Mouse (Mus musculus) right cerebral cortex, postnatal 25 days (tissue): ENCODE data around the gene Eri3.
A peak's percentile ranks its signal among the peaks of the same experiment; 100 is the strongest.

Experiments used
- DNase-seq: peaks from one replicate; pipeline ENCODE4 v3.0.0; 2022

Gene Eri3

DNA sequence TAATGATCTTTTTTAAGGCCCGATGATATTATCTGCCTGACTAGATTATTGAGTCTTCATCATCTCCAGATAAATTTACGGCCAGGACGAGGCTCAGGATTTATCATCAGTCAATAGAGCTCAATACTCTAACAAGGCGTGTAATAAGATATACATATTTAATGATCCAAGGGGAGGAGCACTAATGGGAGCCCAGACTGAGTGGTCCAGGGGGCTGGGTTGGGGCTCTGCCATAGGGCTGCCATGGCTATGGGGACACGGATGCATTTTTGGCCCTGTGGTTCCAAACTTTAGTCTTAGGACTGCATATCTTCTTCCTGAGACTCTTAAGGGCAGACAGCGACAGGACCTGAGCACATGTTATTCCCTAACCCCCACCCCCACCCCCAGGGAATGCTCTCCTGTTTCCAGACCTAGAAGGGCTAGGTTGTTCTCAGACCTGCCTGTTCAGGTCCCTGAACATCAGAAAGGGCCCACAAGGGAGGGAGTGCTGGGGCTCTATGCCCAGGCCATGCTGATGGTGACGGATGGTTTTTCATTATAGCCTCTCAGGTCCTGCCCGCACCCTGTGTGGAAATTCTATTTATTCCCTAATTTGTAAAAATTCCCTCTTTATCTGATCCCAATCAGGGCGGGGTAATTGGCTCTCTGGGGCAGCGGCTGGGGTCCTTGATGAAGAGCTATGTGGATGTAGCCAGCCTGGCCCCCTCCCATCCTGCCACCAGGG is 114.4 kb downstream of the Eri3 start:
- DNase-seq = no peak

DNA sequence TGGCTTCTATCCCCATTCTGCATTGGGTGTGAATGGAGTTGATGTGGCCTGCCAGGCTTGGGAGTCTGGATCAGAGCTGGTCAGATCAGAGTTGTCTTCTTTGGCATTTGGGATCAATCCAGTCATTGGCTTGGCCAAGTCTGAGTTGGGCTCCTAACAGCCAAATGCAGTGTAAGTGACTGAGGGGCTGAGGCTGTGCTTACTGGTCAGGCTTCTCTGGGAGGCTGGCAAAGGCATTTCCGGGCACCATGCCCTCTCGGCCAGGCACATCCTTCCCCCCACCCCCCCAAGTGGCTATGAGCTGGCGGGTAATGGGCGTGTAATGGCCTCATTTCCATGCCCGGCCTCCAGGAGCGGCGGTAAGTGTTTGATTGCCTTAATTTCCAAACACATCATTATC is 115.4 kb downstream of the Eri3 start:
- no peak for DNase-seq

DNA sequence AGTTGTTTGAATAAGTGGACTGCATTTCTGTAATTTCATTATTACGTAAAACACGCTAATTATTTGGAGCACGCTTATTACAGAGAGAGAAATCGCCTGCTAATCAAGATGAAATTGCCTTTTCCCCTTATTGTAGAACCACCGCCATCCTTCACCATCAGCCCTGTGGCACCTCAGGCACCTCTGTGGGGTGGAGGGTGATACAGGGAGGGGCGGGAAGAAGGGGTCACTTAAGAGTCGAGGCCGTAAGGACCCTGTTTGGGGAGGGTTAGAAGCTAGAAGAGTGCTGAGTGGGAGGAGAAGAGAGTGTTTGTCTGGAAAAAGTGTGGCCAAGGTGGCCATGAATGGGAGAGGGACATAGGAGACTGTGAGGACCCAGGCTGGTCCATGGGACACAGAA is 115.9 kb downstream of the Eri3 start:
- no peak for DNase-seq

DNA sequence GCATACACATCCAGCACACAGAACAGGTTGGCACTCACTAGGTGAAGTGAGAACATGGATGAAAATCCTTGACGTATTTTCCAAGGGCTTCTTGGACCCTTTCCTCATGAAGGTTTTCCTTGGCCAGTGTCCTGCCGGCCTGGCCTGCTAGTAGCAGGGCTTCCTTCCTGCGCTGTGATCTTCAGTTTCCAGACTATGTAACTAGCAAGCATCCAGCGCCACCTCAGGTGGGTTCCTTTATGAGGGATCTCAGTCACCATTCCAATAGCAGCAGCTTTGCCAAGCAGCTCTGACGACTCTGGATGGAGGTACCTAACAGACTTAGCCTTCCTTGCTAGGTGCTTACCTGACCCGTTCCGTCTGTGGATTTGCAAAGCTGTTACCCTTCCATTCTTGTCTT is 119.7 kb downstream of the Eri3 start:
- no peak for DNase-seq

DNA sequence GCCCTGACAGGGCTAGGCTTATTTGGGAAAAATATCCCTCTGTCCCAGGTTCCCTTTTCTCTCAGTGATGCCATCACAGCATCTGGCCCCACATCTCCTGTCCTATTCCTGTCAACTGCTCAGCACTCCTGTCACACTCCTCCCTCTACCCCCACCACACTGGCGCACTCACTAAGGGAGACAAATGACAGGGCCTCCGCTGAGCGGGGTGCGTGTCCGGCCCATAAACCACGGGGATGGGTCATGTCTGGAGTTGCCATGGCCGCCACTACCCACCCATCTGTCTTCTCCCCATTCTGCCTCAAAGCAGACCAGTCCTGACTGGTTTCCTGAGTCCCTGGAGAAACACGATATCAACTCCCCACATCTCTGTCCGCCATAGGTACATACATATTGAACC is 121.9 kb downstream of the Eri3 start:
- no peak for DNase-seq

DNA sequence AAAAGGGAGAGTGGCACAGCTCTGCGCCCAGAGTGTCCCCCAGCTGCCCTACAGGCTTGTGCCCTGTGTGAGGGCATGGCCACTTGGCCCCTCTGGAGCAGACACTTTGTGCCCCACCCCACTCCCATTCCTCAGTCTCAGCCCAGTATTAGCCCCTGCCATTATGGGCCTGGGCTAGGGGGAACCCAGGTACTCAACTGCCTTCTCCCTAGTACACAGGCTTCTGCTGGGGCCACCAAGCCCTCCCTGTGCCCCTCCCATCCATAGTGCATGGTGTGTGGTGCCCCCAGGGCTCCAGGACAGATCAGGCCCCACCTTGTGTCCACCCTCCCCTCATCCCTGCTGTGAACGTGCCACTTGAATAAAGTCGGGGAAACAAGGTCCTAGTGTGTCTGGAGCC is 123.7 kb downstream of the Eri3 start:
- DNase-seq = no peak

DNA sequence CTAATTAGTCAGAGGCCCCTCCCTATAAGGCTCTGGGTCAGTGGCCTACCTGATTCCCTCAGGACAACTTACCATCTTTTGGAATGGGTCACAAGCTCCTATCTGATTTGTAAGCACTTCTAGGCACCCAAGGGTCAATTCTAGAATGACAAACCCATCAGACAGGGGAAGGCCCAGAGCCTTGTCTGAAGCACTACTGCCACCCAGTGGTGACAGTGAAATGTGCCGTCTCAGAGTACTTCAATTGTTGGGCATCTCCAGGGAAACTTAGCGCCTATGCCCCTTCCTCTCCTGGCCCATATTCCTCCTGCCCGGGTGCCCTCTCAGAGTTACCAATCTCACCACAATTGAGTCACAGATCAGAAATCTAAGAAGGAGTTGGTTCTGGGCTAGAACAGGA is 126.7 kb downstream of the Eri3 start:
- peak; percentile 59 for DNase-seq

DNA sequence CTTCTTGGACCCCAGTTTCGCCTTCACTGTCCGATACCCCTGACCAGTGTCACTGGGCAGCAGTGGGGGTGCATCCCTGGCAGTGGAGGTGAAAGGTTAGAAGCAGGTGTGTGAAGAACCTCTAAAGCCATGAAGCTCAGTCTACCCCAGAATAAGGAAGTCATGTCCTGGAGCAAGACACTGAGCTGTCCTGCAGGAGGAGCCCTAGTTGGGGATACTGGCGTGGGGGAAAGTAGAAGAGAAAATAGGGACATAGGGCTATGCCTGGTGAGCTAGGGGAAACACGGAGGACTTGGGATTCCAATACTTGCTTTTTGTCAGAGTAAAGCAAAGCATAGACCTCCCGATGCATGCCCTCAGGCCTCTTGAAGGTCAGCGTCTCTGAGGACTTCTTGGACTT is 130.8 kb downstream of the Eri3 start:
- DNase-seq = no peak

DNA sequence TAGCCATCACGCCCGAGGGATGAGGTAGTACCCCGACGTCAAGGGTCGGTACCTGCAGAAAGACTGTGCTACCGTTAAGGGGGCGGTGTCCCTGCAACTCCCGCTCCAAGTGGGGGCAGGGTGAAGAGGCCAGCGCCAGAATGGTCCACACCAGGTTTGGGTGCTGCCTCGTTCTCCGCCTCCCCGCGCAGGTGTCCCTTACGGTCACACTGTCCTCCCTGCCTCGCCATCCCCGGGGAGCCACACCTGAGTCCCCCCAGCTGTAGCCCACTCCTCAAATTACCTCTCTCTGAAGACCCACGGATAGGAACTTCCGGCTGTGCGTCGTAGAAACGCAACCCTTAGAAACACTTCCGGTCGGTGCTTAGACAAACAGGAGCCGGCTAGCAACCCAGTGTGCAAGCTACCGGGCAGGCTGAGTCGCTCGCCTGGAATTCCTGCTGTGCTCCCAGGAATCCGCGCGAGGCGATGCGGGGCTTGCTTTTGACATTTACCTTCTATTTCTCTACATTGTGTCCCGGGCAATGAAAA is 131.8 kb downstream of the Eri3 start, which contains the start of gene Dmap1:
Dmap1 (minus strand) TSS at position 343 of the 531 bp plus-strand sequence.
- peak; percentile 76 for DNase-seq

DNA sequence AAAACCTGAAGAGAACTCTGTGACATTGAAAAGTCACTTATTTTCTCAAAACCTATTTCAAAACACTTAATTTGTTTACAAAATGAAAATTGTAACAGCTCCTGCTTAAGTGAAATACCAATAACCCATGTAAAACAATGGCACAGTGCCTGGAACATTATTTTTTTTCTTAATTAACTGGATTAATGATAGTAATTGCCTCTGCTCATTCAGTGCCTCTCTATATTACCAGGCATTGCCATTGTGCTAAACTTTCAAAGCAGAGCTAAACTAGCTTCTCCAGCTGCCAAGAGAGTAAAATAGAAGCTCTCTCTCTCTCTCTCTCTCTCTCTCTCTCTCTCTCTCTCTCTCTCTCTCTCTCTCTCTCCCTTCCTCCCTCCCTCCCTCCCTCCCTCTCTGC is 132.3 kb downstream of the Eri3 start:
- no peak for DNase-seq

DNA sequence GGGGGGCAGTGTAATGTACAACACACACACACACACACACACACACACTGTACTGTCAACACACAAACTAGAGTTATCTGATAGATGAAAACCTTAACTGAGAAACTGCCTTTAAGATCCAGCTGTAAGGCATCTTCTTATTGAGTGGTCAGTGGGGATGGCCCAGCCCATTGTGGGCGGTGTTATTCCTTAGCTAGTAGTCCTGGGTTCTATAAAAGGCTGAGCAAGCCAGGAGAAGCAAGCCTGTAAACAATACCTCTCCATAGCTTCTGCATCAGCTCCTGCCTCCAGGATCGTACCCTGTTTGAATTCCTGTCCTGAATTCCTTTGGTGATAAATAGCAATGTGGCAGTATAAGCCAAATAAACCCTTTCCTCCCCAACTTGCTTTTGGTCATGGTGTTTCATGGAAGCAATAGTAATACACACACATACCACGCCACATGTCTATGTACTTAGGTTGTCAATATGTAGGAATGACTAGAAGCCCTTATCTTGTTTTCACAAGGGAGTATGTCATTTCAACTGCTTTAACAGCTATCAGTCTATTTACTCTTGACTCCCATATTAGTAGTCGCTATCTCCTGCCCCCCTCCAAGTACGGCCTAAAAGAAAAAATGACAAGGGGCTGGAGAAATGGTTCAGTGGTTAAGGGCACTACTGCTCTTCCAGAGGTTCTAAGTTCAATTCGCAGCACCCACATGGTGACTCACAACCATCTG is 133.0 kb downstream of the Eri3 start:
- DNase-seq = no peak

DNA sequence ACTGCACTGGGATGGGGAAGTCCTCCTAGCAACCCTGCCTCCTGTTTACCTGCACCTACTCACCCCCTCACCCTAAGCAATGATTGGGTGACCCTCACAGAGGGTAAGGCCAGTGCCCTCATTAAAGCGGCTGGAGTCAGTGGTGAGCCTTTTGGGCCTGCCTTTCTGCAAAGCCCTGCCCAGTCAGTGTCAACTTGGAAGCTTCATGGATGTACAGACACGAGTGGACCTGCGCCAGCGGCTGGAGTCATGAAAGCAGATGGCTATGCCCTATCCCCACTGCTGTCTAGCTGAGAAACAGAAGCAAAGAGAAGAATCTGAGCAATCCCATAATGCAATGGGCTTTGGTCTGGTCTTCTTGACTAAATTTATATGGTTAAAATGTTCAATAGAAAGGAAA is 136.2 kb downstream of the Eri3 start:
- no peak for DNase-seq

DNA sequence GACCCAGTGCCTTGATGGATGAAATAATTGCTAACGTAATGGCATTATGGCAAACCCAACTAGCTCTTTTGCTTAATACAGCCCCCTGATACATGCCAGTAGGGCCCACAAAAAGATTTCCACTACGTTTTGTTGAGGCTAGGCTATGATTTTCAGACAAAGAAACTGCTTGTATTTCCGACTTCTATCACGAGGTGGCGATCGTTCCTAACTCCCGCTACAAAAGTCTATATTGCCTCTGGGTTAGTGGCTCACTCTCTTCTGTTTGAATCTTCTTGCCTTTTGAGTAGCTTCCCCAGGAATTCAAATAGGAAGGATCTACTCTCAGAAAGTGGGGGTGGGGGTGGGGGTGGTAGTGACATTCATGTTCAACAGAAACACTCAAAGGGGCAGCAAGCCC is 155.2 kb downstream of the Eri3 start:
- peak; percentile 24 for DNase-seq

DNA sequence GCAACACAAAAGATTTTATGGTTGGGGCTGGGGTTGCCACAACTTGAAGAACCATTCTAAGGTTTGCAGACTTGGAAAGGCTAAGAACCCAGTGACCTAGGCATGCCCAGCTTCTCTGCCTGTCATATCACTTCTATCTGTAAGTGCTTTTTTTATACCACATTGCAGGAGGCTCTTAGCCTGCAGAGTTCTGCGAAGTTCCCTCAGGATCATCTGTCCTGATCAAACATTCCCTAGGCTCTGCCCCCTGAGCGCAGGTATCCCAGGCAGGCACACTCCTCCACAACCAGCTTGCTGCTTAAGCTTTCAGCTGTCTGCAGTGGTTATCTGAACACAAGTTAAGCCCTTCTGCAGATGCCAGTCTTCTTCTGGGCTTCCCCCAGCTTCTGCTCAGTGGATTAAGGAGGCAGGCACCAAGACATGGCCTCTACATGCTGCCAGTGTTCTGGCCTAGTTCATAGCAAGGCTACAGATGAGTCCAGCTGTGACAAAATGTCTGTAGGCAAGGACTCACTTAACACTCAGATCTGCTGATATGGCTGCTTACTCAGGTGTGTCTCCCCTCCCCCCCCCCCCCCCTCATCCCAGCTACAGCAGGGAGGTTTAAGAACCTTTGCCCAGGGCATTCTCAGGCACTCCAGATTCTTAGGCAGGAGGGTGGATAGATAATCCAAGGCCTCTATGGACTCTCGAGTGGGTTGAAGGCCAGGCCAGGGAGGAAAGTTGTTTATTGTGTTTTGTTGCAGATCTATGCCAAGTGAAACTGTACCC is 158.8 kb downstream of the Eri3 start:
- DNase-seq = no peak

DNA sequence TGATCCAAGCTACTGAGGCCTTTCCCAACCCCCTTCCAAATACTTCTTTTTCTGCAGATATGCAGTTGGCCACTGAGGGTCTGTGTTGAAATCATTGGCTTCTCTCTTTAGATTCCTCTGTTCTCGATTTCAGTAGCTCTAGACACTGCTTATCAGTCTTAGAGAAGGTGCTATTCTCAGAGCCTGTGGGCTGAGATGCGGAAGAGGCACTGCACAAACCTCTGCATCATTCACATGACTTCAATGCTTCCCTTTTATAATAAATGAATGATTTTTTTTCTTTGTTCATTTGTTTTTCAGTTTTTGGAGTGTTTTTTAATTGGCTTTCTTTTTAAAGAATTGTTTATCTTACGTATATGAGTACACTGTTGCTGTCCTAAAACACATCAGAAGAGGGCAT is 162.1 kb downstream of the Eri3 start:
- DNase-seq = no peak

DNA sequence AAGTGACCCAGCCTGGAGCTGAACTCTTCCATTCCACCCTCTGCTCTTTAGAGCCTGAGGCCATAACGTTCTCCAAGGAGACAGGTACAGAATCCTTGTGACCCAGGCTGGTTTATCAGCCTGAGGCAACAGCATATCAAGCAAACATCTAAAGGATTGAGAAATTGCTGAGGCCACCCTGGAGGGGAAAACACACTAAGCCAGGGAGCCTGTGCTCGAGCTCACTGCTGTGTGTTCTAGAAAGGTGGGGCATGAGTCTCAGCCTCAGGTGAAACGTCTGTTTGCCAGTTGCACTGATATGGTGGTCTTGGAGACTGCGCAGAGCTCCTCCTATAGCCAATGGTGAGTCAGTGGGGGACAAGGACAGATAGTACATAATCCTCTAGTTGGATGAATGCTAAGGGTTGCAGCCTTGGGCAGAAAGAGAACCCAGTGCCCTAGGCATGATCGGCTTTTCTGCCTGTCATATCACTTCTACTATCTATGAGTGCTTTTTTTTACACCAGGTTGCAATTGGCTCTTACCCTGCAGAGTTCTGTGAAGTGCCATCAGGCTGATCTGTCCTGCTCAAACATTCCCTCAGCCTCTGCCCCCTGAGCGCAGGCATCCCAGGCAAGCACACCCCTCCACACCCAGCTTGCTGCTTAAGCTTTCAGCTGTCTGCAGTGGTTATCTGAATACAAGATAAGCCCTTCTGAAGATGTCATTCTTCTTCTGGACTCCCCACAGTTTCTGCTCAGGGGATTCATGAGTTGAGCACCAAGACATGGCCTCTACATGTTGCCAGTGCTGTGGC is 163.3 kb downstream of the Eri3 start:
- no peak for DNase-seq
